Mouse (Mus musculus) adipocyte (in vitro differentiated cells): ENCODE measurements around the gene Tmem207.

Experiments used
- DNase-seq: peaks from one replicate; pipeline ENCODE4 v3.0.0-alpha.2; 2016; ENCODE audit warnings: low spot score

Tmem207 gene

DNA sequence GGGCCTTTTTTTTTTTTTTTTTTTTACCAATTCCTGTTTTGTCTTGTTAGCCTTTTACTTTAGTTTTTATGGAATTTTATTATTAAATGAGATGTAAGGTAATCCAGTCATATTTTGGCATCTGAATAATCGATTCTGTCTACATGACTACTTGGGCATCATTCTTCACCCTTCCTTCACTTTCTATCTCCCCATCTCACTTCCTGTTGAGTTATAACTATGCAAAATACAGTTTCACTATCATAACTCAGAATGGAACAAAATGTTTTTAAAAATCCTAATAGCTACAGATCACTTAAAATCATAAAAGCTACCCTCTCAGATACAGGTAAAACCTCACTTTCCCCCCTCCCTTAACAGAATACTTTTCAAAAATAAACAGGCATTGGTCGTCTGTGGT is 70.4 kb downstream of the Tmem207 start:
- DNase-seq: no peak

DNA sequence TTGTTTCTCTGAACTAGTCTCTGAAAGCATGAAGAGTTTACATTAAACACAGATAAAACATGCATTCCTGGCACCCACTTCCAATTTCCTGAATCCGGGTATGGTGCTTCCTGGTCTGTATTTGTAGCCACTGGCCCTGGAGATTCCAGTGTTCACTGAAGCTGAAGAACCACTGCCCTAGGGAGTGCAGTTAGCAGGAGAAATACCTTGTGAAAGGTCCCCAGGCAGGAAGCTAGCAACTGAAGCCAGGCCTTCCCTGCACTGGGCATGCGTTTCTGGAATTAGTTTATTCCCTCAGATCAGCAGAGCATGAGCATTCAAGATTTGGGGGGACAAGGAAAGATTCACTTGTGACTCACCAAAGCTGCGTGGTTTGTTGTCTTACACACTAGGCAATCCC is 72.4 kb downstream of the Tmem207 start:
- no peak for DNase-seq
